Mouse (Mus musculus): ENCODE results near the gene Mmp25. TPM values are rescaled to one million over a fixed set of nuclear protein-coding genes. Genes with fewer than 3 reads are reported as not detected.

The Mmp25 gene
- total RNA-seq (2017), result 2.7 and 5.2 TPM in 2 replicates

DNA sequence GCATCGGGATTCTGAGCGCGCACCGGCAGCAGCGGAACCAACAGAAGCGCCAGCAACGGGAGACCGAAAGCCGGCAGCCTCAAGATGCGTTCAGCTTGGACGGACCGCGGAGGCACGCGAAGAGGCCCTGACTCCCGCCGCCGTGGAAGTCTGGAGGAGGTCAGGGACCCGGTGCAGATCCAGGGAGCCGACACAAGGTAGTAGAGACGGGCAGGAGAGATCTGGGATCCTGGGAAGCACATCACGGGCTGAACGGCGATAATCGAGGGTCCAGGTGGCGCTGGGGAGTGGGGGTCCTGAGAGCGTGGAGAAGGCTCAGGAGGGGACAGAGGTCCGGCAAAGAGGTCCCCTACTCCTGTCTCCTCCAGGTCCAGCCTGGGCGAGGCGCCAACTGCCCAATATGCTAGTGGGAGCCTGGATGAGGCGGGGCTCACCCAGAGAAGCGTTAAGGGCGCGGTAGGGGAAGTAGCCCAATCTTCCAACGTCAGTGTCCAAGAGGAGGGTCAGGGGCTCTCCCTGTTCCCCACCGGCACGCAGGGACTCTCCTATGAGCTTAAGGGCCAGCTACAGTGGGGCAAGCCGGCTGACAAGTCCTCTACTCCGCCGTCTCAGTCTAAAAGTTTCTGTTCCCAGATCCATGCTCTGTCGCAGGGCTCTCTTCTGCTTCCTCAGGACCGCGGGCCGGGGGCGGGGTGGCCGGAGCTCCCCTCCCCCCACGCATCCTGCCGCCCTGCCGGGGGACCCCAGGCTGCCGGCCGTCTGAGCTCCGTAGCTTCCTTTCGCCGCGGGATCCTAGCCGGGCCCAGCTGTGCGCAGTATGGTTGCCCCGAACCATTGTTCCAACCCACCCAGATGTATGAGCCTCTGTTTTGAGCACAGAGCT, at the start of gene Mmp25:
TSS of gene Mmp25 (minus strand) at position 665 of the 883 bp plus-strand sequence.
- peak; percentile 63 to 67 for ATAC-seq (replicated peaks in 1 of 2; ENCODE audit: insufficient read depth in 1 of 2, low FRiP score in 2 of 2, low TSS enrichment in 1 of 2, low read depth in 1 of 2, poor library complexity in 2 of 2, severe bottlenecking in 2 of 2)

DNA sequence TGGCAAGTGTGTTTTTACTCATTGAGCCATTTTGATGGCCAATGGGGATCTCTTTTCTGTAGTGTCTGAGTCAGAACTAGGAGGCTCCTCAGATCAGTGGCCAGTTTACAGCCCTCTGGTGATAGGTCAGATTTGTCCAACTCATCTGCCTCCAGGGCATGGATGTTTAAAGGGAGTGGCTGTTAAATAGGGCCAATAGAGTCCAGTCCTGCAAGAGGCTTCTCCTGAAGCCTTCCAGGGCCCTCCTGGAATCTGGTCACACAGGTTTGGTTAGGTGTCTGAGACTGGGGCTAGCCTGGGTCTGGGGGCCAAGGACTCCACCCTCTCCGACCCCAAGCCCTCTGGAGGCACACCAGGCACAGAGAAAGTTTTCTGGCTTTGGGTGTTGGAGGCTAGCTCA, 49.4 kb upstream of the Mmp25 start:
- no peak for ATAC-seq (replicated peaks in 1 of 2; ENCODE audit: insufficient read depth in 1 of 2, low FRiP score in 2 of 2, low TSS enrichment in 1 of 2, low read depth in 1 of 2, poor library complexity in 2 of 2, severe bottlenecking in 2 of 2)

DNA sequence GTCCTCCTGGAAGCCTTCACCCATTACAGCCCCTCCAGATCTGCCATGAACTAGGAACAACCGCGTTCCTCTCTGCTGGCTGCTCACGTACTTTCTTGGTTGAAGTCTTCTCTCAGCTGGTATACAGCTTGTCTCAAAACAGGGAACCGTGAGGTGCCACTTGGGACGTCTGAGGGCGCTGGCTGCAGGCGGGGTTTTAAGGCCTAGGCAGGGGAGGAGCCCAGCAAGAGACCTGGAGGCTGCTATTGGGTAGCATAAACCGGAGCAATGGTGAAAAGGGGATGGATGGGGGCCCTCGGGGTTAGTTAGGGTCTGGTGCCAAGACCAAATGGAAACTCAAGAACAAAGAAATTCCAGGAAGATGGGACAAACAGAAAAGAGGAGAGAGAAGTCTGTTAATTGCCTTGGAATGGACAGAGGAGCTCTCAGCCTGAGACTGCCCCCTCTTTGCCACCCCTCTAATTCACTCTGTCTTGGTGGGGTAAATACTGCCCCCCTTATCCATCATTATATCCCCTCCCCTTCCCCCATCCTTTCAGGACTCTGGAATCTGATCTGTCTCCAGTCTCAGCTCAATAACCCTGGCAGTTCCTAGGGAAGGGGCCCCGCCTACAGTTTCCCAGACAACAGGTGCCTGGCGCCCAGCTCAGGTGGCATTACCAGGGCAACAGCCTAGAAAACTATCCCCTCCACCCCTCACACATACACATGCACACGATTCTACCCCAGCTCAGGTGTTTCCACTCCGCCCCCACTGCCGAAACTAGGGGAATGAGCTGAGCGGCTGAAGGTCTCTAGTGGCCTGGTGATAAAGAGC, 39.0 kb upstream of the Mmp25 start, which contains the start of gene Cldn9:
TSS of gene Cldn9 (minus strand) at position 171 of the 817 bp plus-strand sequence.
- ATAC-seq (replicated peaks in 1 of 2; ENCODE audit: insufficient read depth in 1 of 2, low FRiP score in 2 of 2, low TSS enrichment in 1 of 2, low read depth in 1 of 2, poor library complexity in 2 of 2, severe bottlenecking in 2 of 2), result peak; percentile 54 to 65; a peak in 3 of 4 replicates

DNA sequence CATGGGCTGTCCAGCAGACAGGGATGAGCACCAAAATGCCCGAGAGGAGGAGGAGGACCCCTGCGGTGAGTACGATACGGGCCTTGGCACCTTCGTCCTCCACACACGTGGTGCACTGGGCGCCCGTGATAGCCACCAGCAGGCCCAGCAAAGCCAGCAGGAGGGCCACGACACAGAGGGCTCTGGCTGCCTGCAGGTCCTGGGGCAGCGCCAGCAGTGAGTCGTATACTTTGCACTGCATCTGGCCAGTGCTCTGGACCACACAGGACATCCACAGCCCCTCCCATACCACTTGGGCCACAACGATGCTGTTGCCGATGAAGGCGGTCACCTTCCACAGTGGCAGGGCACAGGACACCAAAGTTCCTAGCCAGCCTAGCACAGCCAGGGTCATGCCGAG, 38.1 kb upstream of the Mmp25 start:
- no peak for ATAC-seq (replicated peaks in 1 of 2; ENCODE audit: insufficient read depth in 1 of 2, low FRiP score in 2 of 2, low TSS enrichment in 1 of 2, low read depth in 1 of 2, poor library complexity in 2 of 2, severe bottlenecking in 2 of 2)

DNA sequence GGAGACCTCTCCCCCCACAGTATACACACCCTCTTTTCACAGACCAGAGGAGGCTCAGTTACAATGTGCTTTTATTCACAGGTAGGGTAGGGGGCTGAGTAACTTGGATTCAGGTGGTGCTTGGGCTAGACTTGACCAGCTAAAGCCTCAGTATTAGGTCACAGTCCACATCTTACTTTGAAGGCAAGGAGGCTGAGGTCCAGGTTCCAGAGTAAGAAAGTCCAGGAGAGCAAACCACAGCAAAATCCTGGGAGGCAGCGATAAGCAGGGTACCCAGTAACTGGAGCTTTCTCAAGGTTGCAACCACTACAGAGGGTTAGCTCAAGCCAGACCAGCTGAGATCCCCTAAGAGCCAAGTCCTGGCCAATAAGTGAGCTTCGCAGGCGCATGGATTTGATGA, 37.5 kb upstream of the Mmp25 start:
- ATAC-seq (replicated peaks in 1 of 2; ENCODE audit: insufficient read depth in 1 of 2, low FRiP score in 2 of 2, low TSS enrichment in 1 of 2, low read depth in 1 of 2, poor library complexity in 2 of 2, severe bottlenecking in 2 of 2), result no peak

DNA sequence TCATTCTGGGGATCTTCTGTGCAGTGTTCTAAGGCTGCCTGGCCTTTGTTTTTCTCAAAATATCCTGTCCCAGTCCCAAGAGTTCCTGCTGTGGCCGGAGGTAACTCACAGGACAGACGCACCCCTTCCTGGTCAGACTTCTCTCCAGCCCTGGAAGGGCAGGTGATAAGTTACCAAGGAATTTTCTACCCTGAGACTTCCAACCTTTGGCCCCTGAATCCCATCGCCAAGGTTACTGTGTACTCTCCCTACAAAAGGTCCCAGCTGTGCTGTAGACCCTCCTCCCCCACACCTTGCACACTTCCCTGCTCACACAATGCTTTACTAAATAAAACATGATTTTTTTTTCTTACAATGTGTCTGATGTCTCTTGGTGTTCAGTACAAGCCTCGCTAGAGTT, 37.0 kb upstream of the Mmp25 start:
- no peak for ATAC-seq (replicated peaks in 1 of 2; ENCODE audit: insufficient read depth in 1 of 2, low FRiP score in 2 of 2, low TSS enrichment in 1 of 2, low read depth in 1 of 2, poor library complexity in 2 of 2, severe bottlenecking in 2 of 2)

DNA sequence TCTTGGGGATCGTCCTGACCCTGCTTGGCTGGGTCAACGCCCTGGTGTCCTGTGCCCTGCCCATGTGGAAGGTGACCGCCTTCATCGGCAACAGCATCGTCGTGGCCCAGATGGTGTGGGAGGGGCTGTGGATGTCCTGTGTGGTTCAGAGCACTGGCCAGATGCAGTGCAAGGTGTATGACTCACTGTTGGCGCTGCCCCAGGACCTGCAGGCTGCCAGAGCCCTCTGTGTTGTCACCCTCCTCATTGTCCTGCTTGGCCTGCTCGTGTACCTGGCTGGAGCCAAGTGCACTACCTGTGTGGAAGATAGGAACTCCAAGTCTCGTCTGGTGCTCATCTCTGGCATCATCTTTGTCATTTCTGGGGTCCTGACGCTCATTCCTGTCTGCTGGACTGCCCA, 36.0 kb upstream of the Mmp25 start:
- no peak for ATAC-seq (replicated peaks in 1 of 2; ENCODE audit: insufficient read depth in 1 of 2, low FRiP score in 2 of 2, low TSS enrichment in 1 of 2, low read depth in 1 of 2, poor library complexity in 2 of 2, severe bottlenecking in 2 of 2)

DNA sequence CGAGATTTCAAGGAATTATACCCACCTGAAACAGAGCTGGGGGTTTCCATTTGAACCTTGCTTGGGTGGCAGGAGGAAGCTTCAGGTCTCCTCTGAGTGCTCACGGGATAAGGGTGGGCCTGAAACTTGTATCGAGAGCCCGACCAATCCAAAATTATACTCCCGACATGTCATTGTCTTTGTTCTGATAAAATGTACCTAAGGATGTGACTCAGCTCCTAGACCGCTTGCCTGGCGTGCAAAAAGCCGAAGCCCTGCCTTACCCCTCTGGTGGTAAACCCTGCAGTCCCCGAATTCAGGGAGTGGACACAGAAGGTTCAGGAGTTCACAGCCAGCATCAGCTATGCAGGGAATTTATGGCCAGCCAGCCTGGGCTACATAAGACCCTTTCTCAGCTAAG, 35.3 kb upstream of the Mmp25 start:
- no peak for ATAC-seq (replicated peaks in 1 of 2; ENCODE audit: insufficient read depth in 1 of 2, low FRiP score in 2 of 2, low TSS enrichment in 1 of 2, low read depth in 1 of 2, poor library complexity in 2 of 2, severe bottlenecking in 2 of 2)

DNA sequence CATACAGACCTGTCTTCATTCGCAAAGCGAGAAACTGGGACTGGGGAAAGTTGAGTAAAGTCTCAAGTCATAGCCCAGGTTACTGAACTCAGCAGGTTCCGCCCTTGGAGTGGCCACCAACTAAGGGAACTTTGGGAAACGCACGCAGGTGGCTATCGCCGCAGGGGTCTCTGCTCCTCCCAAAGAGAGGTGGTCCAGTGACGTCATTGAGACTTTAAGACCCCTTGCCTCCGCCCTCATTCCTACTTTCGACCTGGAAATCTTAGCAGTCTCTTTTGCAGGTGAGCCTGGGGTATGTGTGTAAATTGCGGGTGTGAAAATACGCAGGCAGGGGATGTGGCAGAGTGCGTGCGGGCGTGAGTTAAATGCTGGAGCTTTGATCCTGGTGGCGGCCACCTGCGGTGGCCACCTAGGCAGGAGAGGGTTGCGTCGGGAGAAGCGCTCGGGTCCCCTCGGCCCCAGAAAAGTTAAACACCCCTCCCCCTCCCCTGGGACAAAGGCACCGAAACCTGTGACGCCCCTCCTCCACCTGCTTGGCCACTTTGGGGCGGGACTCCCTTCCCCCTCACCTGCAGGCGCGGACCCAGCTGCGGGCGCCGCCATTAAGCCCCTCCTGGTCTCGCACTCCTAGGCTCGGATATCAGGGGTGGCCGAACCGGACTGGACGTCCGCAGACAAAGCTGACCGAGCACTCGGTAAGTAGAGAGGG, 34.2 kb upstream of the Mmp25 start, which contains the start of gene Cldn6:
TSS of gene Cldn6 (plus strand) at position 123 of the 709 bp plus-strand sequence.
- no peak for ATAC-seq (replicated peaks in 1 of 2; ENCODE audit: insufficient read depth in 1 of 2, low FRiP score in 2 of 2, low TSS enrichment in 1 of 2, low read depth in 1 of 2, poor library complexity in 2 of 2, severe bottlenecking in 2 of 2)

DNA sequence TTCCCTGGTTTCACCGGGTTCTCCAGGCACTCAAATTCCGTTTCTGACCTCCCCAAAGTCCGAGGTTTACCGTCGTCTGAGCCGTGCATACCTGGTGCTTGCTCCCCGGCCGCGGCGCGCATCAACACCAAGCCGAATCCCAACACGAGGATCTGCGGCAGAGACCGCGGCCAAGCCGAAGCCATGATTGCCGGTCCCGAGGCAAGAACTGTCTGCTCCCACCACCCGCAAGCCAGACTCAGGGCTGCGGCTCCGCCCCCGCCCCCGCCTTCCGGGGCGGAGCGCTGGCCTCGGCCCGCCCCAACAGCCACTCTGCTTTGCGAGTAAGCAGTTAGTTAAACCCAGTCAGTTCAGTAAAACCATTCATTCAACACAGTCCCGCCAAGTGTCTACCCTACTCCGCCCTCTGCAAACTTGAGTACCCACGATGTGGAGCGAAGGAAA, 32.2 kb upstream of the Mmp25 start, which contains the start of gene Tnfrsf12a:
TSS of gene Tnfrsf12a (minus strand) at position 233 of the 444 bp plus-strand sequence.
- peak; percentile 26 to 50; a peak in 3 of 4 replicates for ATAC-seq (replicated peaks in 1 of 2; ENCODE audit: insufficient read depth in 1 of 2, low FRiP score in 2 of 2, low TSS enrichment in 1 of 2, low read depth in 1 of 2, poor library complexity in 2 of 2, severe bottlenecking in 2 of 2)

DNA sequence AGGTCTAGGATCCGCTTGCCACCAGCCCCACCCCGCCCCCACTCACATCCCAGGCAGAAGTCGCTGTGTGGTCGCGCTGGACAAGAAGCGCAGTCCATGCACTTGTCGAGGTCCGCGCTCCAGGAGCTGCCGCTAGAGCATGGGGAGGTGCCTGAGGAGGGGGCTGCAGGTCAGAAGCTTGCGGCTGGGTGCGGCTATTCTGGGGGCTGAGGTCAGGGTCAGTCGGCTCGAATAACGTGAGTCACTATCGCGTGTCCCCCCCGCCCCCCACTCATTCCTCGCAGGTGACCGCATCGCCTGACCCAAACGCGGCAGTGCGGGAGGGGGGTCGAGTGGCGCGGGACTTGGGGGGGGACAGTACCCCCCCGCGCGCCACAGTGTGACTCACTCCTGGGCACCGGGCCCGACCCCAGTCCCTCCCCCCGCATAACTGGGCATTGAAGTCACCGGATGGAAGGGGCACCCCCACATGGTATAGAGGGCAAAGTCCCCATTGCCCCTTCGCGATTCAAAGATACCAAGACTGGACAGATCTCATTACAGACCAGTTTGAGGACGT, 31.5 kb upstream of the Mmp25 start:
- ATAC-seq (replicated peaks in 1 of 2; ENCODE audit: insufficient read depth in 1 of 2, low FRiP score in 2 of 2, low TSS enrichment in 1 of 2, low read depth in 1 of 2, poor library complexity in 2 of 2, severe bottlenecking in 2 of 2), result no peak

DNA sequence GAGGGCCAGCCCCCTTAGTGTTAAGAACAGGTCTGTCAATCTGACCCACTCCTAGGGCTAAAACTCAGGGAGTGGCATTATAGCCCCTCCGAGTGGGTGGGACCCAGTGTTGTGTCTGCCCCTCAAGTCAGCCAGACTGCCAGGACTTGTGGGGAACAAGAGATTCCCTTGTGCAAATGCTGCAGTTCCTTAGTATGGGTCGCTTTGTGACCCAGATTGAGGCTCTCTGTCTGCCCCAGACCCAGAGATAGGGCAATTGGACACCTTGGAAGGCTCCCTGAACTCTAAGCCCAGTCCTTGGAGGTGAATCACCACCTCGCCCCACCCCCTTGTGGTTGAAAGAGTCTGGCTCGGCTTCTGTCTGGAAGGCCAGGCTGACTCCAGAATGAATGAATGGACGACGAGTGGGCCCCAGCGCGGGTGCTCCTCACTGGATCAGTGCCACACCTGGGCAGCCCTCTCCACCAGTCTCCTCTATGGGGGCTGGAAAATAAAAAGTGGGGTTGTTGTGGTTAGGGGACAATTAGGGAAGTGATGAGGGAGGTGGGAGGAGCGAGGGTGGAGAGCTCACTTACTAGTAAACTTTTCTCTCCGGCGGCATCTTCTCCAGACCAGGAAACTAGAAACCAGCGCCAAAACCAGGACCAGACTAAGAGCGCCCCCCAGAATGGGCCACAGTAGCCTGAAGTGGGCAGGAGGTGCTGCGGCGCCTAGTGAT, 30.6 kb upstream of the Mmp25 start:
- peak; percentile 25 to 33; a peak in 3 of 4 replicates for ATAC-seq (replicated peaks in 1 of 2; ENCODE audit: insufficient read depth in 1 of 2, low FRiP score in 2 of 2, low TSS enrichment in 1 of 2, low read depth in 1 of 2, poor library complexity in 2 of 2, severe bottlenecking in 2 of 2)

DNA sequence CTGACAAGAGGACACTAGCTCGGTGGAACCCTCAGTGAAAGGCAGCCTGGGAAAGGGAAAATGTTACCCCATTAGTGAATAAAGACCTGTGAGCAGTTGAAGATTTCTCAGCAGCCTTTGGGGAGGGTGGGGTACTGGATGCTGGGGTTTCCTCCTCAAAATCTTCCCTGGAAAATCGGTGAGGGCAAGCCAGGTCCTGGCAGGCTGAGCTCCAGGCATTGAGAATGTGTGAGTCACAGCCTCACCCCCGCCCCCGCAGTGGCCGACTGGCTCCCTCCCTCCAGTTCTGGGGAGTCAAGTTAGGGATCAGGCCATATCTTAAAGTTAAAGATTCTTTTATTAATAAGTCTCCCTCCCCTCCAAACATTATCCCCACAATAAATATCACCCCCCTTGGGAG, 30.1 kb upstream of the Mmp25 start:
- no peak for ATAC-seq (replicated peaks in 1 of 2; ENCODE audit: insufficient read depth in 1 of 2, low FRiP score in 2 of 2, low TSS enrichment in 1 of 2, low read depth in 1 of 2, poor library complexity in 2 of 2, severe bottlenecking in 2 of 2)

DNA sequence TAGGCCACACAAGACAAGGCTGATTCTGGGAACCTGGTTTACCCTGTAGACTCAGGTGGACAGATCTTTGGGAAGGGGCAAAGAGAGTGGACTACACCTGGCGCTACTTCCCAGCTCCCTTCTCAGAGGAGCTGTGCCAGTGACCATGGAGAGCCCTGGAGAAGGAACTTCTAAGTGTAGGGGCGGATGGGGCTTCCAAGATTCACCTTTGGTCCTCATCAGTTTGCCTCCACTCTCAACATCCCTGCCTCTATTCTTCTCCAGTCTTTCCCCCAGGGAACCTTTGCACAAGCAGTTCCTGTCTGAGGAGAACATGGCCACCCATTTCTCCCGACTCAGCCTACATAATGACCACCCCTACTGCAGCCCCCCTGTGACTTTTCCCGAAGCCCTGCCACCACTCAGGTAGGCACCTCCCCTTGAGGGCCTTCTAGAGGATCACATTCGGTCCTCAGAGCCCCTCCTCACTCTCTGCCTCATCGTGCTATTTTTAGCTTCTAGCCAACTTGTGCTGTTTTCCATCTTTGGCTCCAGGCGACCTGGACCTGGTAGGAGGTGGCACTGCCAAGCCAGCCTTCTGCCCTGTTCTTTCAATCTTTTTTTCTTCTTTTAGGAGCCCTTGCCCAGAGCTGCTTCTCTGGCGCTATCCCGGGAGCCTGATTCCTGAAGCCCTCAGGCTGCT, 29.3 kb upstream of the Mmp25 start:
- ATAC-seq (replicated peaks in 1 of 2; ENCODE audit: insufficient read depth in 1 of 2, low FRiP score in 2 of 2, low TSS enrichment in 1 of 2, low read depth in 1 of 2, poor library complexity in 2 of 2, severe bottlenecking in 2 of 2), result no peak

DNA sequence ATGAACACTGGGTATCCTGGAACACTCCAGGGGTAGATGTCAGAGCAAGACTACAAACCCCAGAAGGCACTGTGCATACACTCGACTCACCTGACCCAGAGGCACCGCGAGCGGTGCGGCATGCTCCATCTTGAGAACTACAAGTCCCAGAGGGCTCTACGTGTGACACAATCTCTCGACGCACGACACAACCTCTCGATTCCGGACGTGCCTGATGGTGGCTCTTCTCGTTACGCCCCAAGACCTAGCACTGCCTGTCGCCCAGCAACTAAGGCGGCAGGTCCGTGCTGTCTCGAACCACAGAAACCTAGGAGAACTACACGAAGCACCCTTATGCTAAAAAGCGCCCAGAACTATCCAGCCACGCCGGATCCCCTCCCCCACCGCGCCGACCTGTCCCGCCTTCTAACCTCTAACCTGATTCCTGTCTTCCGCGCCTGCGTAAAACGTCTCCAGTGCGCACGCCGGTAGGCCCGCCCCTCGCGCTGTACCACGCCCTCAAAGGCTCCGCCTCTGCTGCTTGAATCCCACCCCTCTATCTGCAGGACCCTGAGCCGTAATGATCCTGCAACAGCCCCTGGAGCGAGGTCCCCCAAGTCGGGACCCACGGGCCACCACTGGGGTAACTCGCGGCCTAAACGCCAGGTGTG, 28.5 kb upstream of the Mmp25 start, which contains the start of the genes Hcfc1r1 and Thoc6:
TSS of gene Hcfc1r1 (plus strand) at position 173 of the 650 bp plus-strand sequence.
TSS of gene Thoc6 (minus strand) at position 459 of the 650 bp plus-strand sequence.
- ATAC-seq (replicated peaks in 1 of 2; ENCODE audit: insufficient read depth in 1 of 2, low FRiP score in 2 of 2, low TSS enrichment in 1 of 2, low read depth in 1 of 2, poor library complexity in 2 of 2, severe bottlenecking in 2 of 2), result peak; percentile 87 to 95

Measured in hematopoietic stem cell, adult 5-6 weeks (primary cell).